Mouse (Mus musculus) layer of hippocampus, adult 8-10 months (tissue): ENCODE data around the gene Pou2af1. TPM values are rescaled to one million over a fixed set of nuclear protein-coding genes. Genes with fewer than 3 reads are reported as not detected.

Source experiments
- DNase-seq, 2 experiments: peaks; one replicate each; pipeline ENCODE4 v3.0.0; 2022; ENCODE audit warnings: low spot score in 2 of 2
- total RNA-seq, 4 experiments: library from RNA; stranded (reverse); gene quantifications; 2 replicates each; pipeline ENCODE4 v1.2.4; 2022

Pou2af1 gene
- total RNA-seq, result not detected

DNA sequence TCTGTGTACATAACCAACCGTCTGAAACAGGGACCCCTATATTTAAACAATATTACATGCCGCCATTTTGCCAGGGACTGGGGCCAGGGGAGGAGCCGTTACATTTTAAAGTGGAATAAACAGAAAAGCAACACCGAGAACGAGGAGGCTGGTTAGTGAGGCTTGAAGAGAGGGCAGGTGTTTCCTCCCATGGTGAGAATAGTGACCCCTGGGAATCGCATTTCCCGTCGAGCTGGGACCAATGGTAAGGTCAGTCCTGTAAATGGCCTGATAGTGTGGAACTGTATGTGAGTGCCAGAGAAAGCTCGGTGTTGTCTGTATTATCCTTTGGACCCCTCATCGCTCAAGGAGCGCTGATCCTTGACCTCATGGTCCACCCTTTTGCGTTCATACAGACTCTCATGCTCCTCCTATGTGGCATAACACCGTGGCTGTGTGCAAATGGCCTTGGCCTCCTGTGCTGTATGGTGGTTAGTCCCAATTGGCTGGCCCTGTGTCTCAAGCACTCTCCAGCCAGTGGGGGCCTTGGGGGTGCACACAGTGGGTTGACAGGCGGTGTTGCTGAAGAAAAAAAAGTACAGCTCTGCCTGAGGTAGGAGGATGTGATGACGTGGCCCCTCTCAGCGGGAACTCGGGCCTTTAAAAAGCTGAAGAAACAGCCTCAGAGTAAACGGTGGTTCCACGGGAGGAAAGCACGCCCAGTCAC lies at the start of gene Pou2af1:
Gene Pou2af1 (plus strand): TSS at position 686 of the 706 bp plus-strand sequence.
- no peak for DNase-seq

DNA sequence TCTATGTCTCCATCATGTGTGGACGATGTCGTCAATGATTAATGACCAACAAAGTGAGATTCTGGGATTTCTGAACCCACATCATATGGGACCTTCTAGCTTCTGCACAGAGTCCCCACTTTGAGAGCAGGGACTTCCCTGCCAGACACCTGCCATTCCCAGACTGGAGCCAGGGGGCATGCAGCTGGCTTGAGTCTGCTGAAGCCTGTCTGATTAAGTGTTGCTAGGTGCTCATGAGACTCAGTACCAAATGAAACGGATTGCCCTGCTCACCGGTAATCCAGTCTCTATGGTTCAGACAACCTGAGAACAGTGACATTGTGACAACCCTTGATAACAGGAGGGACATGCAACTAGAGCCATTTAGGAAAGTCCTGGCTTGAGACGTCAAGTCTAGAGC lies 49.5 kb upstream of the Pou2af1 start:
- no peak for DNase-seq

DNA sequence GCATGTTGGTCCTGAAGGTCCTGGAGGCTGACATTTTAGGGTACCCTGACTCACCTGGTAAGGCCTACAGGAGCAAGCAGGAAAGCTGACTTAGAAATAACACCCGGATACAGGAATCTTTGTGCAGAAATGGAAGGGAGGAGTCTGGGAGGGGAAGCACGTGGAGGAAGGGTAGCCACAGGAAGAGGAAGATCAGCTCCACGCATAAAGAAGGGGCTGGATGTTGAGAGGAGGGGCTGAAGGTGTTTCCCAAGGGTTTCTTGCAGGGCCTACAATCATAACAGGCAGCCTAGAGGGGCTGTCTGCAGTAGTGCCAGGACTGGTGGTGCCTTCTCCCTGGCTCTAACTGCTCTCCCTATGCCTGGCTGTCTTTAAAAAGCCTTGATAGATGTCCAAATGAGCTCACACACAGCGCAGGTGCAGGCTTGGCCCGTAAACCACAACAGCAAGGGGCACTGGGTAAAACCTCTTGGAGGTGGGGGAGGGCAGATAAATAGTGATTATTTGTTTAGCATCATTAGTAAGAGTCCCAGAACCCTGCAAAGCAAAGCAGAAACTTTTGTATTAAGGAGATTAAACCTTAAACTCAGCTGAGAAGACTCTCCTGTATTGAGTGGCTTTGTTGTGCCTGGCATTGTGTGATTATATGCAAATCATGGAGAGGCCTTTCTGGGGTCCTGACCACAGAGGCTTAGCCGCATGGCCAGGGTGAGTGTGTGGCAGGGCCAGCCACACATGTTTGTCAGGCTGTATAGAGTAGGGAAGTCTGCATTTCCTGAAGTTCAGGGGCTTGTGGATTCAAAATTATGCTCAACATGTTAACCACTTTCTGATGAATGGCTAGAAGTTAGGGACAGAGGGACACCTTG lies 48.0 kb upstream of the Pou2af1 start, which contains the start of gene Gm32742:
Gene Gm32742 (minus strand): TSS at position 206 of the 869 bp plus-strand sequence.
- no peak for DNase-seq

DNA sequence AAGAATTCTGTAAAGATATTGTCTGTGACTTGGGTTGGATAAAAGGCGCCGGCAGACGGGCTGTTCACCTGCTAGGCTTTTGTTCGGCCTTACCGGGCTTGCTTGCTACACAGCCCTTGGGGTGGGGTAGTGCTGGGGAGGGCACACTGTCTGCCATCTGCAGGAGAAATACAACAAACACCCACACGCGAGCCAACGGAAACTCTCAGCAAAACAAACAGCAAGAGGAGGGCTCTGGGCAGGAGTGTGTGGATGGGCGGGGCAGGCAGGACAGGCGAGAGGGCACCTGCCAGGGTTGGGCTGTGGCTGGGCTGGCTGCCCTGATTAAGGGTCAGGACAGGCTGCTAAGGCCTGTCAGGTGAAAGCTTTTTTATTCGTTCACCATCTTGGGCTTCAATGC lies 45.6 kb upstream of the Pou2af1 start:
- DNase-seq, result no peak

DNA sequence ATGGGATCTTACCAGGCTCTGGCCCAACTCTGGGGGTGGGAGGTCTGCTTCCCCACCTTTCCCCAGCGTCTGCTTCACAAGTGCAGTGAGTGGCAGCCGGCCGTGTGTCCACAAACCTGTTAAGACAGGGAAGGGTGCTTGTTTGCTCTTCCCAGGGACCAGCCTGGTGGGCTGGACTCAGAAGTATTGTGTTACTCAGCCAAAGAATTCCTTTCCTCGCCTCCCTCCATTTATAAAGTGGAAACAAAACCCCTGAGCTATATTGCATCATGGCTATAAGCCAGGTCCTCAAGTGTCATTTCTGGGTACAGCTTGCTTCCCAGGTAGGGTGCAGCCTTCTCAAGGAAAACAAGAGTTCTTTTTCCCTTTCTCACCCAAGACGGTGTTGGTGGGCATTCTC lies 44.8 kb upstream of the Pou2af1 start:
- DNase-seq, result no peak

DNA sequence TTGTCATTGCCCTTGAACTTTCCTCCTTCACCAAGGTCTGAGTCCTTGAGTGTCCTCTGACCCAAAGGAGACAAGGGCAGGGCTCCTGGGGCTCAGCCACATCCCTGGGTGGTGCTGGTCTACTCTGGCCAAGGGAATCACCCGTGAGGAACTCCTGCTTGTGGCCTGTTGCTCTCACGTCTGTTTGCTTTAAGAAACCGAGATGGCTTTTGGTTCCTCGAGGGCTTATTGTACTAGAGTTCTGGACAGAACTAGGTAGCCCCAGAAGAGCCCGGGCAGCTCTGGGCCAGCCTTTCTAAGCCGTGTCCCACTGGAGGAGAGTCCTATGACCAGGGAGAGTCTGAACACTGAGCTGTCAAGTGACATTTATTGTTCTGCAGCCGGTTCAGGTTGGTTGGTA lies 44.4 kb upstream of the Pou2af1 start:
- no peak for DNase-seq

DNA sequence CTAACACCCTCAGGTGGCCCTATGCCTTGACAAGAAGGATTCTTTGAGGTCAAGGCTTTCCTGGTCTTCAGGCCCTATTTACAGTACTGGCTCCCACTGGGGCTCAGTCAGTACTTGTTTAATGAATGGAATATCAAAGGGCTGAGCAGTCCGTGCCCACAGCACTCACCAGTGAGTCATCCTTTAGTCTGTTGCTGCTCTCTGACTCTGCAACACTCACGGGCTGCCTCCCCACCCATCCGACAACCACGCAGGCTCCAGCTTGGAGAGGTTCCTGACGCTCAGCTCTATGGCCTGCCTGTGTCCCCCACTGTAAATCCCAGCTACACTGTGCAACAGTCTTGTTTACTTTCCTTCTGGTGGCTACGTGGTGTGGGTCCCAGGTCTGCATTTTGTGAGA lies 43.2 kb upstream of the Pou2af1 start:
- no peak for DNase-seq

DNA sequence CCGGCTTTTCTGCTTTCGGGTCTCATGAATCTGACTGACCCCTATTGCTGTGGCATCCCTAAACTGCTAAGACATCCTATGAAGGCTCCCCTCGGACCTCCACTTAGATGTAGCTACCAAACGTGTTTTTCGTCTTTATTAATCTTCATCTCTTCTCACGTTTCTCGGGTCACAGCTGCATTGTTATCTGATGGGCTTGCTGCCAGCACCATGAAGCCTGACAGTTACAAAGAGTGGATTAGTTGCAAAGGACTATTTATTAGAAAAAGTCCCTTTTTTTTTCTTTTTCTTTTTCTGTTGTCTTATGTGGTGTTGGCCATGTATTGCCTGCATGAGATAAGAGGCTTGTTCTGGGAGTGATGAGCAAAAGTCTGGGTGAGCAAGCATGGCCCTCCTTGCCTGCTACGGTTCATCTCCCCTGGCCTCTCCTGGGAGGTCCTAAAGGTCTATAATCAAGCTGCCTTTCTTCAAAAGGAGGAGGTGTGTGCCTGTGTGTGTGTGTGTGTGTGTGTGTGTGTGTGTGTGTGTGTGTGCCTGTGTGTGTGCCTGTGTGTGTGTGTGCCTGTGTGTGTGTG lies 38.5 kb upstream of the Pou2af1 start:
- DNase-seq, result no peak

DNA sequence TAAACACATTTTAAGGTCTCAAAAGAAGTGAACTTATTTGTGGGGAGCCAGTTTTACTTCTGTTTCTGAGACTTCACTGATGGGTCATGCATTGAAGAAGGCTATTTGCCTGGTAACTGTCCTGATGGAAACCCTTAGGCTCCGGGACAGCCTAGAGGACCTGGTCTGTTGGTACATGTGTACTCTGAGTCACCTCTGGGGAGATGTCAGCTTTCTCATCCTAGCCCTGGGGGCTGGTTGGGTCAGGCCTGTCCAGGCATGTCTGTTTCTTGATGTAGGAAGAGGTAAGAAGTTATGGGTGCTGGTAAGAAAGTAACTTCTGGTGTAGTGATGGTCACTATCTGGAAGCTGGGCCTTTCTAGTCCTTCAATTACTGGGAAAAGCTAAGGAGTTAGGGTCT lies 37.8 kb upstream of the Pou2af1 start:
- no peak for DNase-seq

DNA sequence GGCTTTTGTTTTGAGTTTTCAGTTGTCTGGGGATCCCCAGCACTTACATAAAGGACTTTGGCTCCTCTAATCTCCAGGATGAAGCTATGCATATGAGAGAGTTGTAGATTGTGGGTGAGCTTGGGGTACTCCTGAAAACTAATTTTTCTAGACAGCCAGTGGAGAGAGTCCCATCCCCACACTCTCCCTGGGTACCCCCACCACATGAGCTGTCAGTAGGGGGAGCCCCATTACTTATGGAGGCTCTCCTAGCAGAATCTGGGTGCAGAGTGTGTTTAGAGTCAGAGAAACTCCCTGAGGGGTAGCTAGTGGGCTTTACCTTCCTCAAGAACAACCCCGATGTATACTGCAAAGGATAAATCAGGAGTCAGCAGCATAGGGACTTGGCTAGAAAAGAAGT lies 35.2 kb upstream of the Pou2af1 start:
- no peak for DNase-seq

DNA sequence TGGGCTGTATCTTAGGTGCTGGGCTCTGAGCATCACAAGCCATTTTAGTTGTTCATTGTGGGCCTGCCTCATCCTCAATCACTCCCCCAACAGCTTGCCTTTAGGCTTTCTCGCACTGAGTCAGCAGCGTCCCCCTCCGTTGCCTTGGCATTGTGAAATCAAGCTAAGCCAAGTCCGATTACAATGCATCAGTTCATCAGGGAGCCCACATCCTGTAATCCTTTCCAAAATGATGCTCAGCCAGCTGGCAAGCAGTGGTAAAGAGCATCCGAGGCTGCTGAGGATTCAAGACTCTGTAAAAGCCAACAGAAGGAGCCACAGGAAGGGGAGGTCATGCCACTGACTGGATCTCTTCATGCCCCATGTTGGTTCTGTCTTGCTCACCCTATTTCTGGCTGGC lies 32.9 kb upstream of the Pou2af1 start:
- DNase-seq, result peak; percentile 78 to 84

DNA sequence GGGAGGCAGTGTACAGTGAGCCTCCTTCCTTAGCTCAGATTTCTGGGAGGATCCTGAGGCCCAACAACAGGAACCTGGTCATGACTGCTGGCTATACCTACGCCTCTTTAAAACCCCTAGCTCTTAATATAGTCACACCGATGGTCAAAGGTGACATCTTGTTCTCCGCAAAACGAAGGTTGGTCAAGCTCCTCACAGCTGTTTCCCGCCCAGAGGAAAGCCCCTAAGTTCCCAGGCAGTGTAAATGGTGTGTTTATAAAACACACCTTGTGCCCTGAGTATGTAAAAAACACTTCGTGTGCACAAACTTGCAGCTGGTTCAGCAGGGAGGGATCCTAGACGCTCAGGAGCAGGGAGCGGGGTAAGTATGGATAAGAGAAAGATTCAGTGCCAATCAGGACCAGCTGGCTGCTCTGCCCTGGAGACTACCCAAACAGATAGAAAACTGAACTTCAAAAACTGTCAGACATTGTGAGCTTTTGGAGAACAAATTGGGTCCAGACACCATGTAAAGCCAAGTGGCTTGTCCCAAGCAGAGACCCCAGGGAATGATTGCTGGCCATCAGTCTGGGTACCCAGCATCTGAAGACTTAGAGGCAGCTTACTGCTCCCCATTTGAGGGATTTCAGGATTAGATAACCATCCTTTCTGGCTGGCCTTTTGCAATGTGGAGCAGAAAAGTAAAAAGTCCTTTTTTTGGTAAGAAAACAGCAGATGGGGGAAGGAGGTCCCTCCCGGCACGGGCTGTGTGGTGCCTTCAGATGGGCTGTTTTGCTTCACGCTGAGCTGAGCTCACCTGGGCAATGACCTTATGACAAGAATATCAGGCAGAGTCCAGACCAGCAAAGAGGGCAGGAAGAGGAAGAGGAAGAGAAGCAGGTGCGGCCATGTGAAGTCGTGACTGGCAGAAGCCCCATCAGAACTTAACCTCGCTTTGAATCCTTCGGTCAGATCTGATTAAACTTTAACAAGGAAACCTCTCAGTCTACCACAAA lies 30.5 kb upstream of the Pou2af1 start:
- DNase-seq, result no peak

DNA sequence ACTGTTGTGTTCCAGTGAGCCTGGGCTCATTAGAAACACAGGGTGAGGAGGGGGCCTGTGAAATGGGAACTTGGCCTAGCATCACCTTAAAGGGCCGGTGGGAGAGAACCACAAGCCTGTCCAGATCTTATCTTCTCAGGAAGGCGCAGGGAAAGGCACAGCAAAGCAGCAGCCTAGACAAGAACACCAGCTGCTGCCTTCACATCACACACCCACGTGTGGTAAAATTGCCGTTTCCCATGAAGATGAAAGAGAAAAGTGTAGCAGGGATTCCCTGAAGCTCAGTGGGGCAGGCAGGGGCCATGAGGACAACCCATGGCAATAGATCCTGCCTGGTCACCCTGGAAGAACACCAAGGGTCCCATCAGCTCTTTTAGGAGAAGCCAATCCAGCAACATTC lies 28.1 kb upstream of the Pou2af1 start:
- peak; percentile 13 to 17 for DNase-seq

DNA sequence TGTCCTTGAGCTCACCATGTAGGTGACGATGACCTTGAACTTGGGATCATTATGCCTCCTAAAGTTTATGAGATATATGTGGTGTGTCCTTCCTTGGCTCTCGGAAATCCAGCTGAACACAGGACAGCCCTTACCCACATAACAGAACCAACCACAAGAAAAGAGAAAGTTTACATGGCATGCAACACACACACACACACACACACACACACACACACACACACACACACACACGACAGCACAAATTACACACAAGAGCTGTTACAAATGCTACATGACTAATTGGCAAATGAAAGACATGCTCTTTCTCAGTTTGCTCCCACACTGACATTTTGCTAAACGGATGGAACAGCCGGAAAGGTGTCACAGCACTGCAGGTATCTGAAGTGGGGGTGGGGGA lies 27.6 kb upstream of the Pou2af1 start:
- DNase-seq, result no peak

DNA sequence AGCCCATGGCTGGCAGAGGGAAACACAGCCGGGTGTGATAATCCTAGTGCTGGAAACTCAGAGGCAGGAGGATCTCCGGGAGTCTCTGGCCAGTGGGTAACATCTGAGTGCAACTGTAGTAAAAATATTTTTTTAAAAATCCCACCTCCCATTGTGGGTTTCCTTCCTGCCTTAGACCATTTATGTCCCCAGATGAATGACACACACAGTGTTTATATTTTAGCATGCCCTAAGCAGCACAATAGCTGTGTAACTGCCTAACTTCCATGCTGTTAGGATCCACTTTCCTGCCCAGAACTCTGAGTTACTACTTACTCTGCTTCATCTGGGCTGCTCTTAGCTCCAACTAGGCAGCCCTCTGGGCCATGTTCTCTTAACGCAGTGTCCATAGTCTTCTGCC lies 22.9 kb upstream of the Pou2af1 start:
- no peak for DNase-seq

DNA sequence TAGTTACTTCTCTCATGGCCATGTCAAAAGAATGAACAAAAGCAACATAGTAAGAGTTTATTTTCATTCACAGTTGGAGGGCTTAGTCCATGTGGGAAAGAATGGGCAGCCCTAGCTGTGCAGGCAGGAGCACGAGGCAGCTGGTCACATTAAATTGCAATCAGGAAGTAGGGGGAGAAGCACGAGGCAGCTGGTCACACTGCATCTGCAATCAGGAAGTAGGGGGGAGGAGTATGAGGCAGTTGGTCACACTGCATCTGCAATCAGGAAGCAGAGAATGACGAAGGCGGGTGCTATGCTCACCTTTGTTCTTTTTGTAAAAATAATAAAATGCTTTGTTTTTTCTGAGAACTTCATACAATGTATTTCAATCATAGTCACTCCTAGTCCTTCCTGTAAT lies 18.7 kb upstream of the Pou2af1 start:
- DNase-seq, result no peak

DNA sequence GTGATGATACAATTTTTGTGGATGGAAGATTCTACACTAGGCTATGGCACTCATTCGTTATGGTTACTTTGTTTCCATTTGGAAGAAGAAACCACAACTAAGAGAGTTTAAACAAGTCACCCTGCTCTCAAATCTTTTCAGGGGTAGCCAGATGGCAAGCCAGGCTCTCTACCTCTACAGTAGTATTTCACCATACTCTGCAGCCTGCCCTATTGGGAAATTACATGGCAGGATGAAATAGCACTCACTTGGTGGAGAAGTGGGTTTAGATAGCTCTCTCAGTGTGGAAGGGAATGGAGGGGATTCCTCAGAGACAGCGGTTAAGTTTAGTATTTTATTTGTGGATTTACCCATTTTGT lies 4.6 kb upstream of the Pou2af1 start:
- no peak for DNase-seq

DNA sequence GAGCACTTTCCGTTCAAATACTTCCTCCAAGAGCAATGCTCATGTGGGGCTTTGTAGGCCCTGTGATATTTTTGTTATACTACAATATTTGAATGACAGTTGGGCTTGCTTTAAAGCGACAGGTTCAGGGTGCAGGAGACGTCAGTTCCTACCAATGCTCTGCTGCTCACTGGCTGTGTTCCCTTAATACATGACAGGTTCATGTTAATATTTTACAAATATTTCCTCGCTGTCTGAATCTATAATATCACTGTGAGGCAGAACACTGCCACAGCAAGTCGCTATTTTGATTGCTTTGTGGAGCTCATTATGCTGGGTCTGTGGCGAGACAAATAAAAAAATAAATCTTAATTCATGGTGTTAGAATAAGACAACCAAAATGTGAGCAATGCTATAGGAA lies 2.3 kb upstream of the Pou2af1 start:
- no peak for DNase-seq

DNA sequence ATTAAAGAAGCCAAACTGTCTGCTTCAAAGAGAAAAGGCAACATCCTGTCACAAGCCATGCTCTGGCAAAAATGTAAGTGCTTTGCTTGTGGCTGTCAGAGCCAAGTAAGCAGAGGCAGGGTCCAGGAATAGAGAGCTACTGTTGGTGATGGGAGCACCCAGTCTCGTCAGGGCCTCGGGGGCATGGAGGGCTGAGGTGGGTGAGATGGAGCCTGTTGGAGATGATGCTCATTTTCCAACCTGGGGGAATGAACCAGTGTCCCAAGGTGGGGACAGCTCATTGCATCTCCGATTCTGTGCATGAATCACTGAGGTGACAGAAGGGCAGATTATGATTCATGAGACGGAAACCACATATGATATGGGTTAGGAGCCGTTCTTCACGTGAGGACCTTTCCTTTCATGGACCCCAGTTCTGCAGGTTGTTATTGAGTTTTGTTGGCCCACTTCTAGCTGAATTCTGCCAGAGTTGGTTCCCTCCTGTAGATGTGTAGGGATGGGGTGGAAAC lies 275 bp downstream of the Pou2af1 start:
- no peak for DNase-seq

DNA sequence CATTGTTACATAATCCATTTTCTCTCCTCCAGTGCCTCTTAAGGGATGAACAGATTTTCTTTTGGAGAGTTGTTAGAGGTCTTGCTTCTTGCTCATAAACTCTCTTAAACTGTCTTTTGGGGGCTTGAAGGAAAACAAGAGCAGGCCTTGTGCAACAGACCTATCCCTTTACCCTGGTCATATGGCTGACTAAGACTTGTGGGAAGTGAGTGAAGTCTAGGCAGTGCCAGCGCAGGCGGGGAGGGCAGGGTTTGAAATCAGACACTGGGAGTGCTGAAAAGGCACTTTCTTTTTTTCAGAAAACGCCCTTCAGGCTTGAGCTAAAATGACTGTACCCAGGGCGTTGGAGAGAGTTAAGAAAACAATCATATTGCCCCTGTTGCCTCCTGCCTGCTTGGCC lies 1.8 kb downstream of the Pou2af1 start:
- DNase-seq, result no peak

DNA sequence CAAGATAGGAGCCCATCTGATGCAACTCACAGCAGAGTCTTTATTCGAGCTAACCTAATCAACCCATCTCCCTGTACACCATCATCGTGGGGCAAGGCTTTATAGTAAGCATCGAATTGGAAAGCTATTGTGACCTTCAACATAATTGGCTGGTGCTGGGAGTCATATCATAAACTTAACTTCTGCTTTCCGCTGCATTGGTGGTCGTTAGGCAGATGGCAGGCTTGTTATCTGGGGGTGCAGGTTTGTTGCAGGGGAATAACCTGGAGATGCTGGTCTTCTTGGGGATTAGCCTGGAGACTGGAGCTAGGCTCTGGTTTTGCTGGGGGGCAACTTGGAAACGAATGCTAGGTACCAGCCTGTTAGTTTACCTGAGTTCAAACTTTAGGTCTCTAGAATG lies 2.4 kb downstream of the Pou2af1 start:
- DNase-seq, result no peak
